Mouse (Mus musculus) small intestine, adult 2 months (tissue): ENCODE data around the gene Pi4k2a.

Experiments
- CTCF ChIP-seq: fragments of 200-500 bp; IDR thresholded peaks from 2 replicates; pipeline ENCODE4 v1.5.1; 2012; ENCODE audit warnings: low read depth, mild to moderate bottlenecking, control low read depth, inconsistent platforms, low read length, moderate library complexity, mixed read lengths; ENCODE audit not compliant: insufficient replicate concordance, insufficient read length; ENCODE audit errors: extremely low read depth
- POLR2A ChIP-seq: fragments of 200-500 bp; IDR thresholded peaks from 2 replicates; pipeline ENCODE4 v1.6.1; 2012; ENCODE audit warnings: low read depth, mild to moderate bottlenecking, control low read depth, inconsistent platforms, low read length, moderate library complexity

- peak; percentile 70; the same call in 1 of the 2 replicates for TF ChIP-seq POLR2A
- TF ChIP-seq CTCF: no peak
These were observed 80.0 kb downstream of the Pi4k2a start for GRCm38 (mm10) chr19:42170025-42170969.
